22 mouse cellular contexts compared by ENCODE assay signal in genomic region chr10:63221081-63221783, GRCm38 (mm10). TPM values are rescaled to one million over a fixed set of nuclear protein-coding genes. Genes with fewer than 3 reads are reported as not detected.
A peak's percentile ranks its signal among the peaks of the same experiment; 100 is the strongest.
DNase-seq lines count a peak whose midpoint lies in the region; ATAC-seq and TF ChIP-seq lines count a peak whose summit lies in the region.
"Had no signal": no experiment of that assay in that cellular context is flagged by ENCODE, and none has a peak within 500 bp of the region (broad histone marks: within the 10 kb centered on the region; RNA-seq: fewer than 3 reads in every experiment).

No protein-coding gene starts in this region.

- H3K4me2 ChIP-seq in midbrain, embryonic 14.5 days (ENCODE audit: low read length) = no peak overlapping the region
- no peak overlapping the region for H3K4me2 ChIP-seq in midbrain, embryonic 16.5 days (ENCODE audit: low read length)
- H3K4me2 ChIP-seq: embryonic facial prominence, embryonic 13.5 days; heart, embryonic 15.5 days; hindbrain, embryonic 13.5 days; limb, embryonic 12.5 days; liver, embryonic 15.5 days had no signal

- no peaks in the 10 kb centered on the region for H3K9me3 ChIP-seq in heart, embryonic 10.5 days
- H3K9me3 ChIP-seq in midbrain, embryonic 14.5 days (ENCODE audit: control insufficient read depth, low read length) = no peaks in the 10 kb centered on the region
- no peaks in the 10 kb centered on the region for H3K9me3 ChIP-seq in midbrain, embryonic 16.5 days (replicated peaks; ENCODE audit: control insufficient read depth, low read length, poor library complexity, severe bottlenecking)
- H3K9me3 ChIP-seq: embryonic facial prominence, embryonic 13.5 days; forebrain, embryonic 10.5 days; heart, embryonic 15.5 days; hindbrain, embryonic 13.5 days; limb, embryonic 12.5 days; liver, embryonic 15.5 days had no signal

- intact Hi-C loops in heart, postnatal 25 days (cut with DNase I) = no loop called here

- in situ Hi-C loops in Patski (cut with MboI; ENCODE audit: low pct_unique_long_range_greater_than_20kb) = no loop called here

- POLR2A ChIA-PET in Patski (lab: Charles Lee) = interaction anchor here (0.6 kb wide), 1 partner anchor 241 kb away, joined by 5 read pairs; no protein-coding TSS in a partner anchor

- WGBS in heart, embryonic 10.5 days = 79% methylated on average over 7 of the region's 7 CpGs
- 64% methylated on average over 7 of the region's 7 CpGs for WGBS in midbrain, embryonic 14.5 days
- 53% methylated on average over 7 of the region's 7 CpGs for WGBS in midbrain, embryonic 16.5 days

- no peak overlapping the region for H3K9ac ChIP-seq in midbrain, embryonic 14.5 days (replicated peaks; ENCODE audit: low read length)
- no peak overlapping the region for H3K9ac ChIP-seq in midbrain, embryonic 16.5 days (ENCODE audit: low read depth, low read length)
- H3K9ac ChIP-seq: embryonic facial prominence, embryonic 13.5 days; heart, embryonic 15.5 days; hindbrain, embryonic 13.5 days; limb, embryonic 12.5 days; liver, embryonic 15.5 days had no signal

- no peak for TF ChIP-seq CTCF in Patski (IDR thresholded peaks at IDR 0.05)
- no peak for TF ChIP-seq CTCF in brain, embryonic 14.5 days (IDR thresholded peaks at IDR 0.05; ENCODE audit: borderline replicate concordance, extremely low read depth, insufficient read depth, insufficient read length)

- no peak overlapping the region for H3K4me3 ChIP-seq in heart, embryonic 10.5 days
- H3K4me3 ChIP-seq in midbrain, embryonic 14.5 days (replicated peaks; ENCODE audit: low read depth, low read length) = no peak overlapping the region
- no peak overlapping the region for H3K4me3 ChIP-seq in midbrain, embryonic 16.5 days (ENCODE audit: low read depth, low read length)
- H3K4me3 ChIP-seq: embryonic facial prominence, embryonic 13.5 days; forebrain, embryonic 10.5 days; heart, embryonic 15.5 days; hindbrain, embryonic 13.5 days; limb, embryonic 12.5 days; liver, embryonic 15.5 days had no signal

- no peaks in the 10 kb centered on the region for H3K4me1 ChIP-seq in heart, embryonic 10.5 days
- H3K4me1 ChIP-seq in midbrain, embryonic 14.5 days (ENCODE audit: control insufficient read depth, insufficient read depth, low read length) = no peaks in the 10 kb centered on the region
- H3K4me1 ChIP-seq in midbrain, embryonic 16.5 days (ENCODE audit: control insufficient read depth, insufficient read depth, low read length) = no peaks in the 10 kb centered on the region
- H3K4me1 ChIP-seq: embryonic facial prominence, embryonic 13.5 days; forebrain, embryonic 10.5 days; heart, embryonic 15.5 days; limb, embryonic 12.5 days; liver, embryonic 15.5 days had no signal

- no peak for ATAC-seq in midbrain, embryonic 14.5 days (ENCODE audit: low FRiP score, low TSS enrichment)
- no peak for ATAC-seq in midbrain, embryonic 16.5 days
- peak; percentile 96 for ATAC-seq in Patski
- ATAC-seq: intestine, postnatal 0 days had no signal

- TF ChIP-seq POLR2A in brain, embryonic 14.5 days (IDR thresholded peaks at IDR 0.05; ENCODE audit: borderline replicate concordance, extremely low read depth, insufficient read depth, insufficient read length, poor library complexity, severe bottlenecking) = no peak

- no peak overlapping the region for H3K27ac ChIP-seq in heart, embryonic 10.5 days
- H3K27ac ChIP-seq in midbrain, embryonic 14.5 days (replicated peaks; ENCODE audit: low read depth, low read length) = no peak overlapping the region
- H3K27ac ChIP-seq in midbrain, embryonic 16.5 days (ENCODE audit: low read length) = no peak overlapping the region
- H3K27ac ChIP-seq: embryonic facial prominence, embryonic 13.5 days; forebrain, embryonic 10.5 days; heart, embryonic 15.5 days; hindbrain, embryonic 13.5 days; limb, embryonic 12.5 days; liver, embryonic 15.5 days had no signal

- CTCF ChIA-PET in Patski (lab: Charles Lee) = no interaction called here

- no peaks in the 10 kb centered on the region for H3K36me3 ChIP-seq in heart, embryonic 10.5 days
- no peaks in the 10 kb centered on the region for H3K36me3 ChIP-seq in midbrain, embryonic 14.5 days (ENCODE audit: control insufficient read depth, insufficient read depth, low read length)
- no peaks in the 10 kb centered on the region for H3K36me3 ChIP-seq in midbrain, embryonic 16.5 days (ENCODE audit: control insufficient read depth, insufficient read depth, low read length)
- H3K36me3 ChIP-seq: embryonic facial prominence, embryonic 13.5 days; forebrain, embryonic 10.5 days; heart, embryonic 15.5 days; hindbrain, embryonic 13.5 days; limb, embryonic 12.5 days; liver, embryonic 15.5 days had no signal

- no peaks in the 10 kb centered on the region for H3K27me3 ChIP-seq in heart, embryonic 10.5 days (ENCODE audit: insufficient read depth, poor library complexity, severe bottlenecking)
- H3K27me3 ChIP-seq in midbrain, embryonic 14.5 days (ENCODE audit: control insufficient read depth, insufficient read depth, low read length) = no peaks in the 10 kb centered on the region
- H3K27me3 ChIP-seq in midbrain, embryonic 16.5 days (ENCODE audit: control insufficient read depth, insufficient read depth, low read depth, low read length) = no peaks in the 10 kb centered on the region
- no peaks in the 10 kb centered on the region for H3K27me3 ChIP-seq in Patski
- H3K27me3 ChIP-seq: CH12.LX; embryonic facial prominence, embryonic 13.5 days; heart, embryonic 15.5 days; hindbrain, embryonic 13.5 days; limb, embryonic 12.5 days; liver, embryonic 15.5 days had no signal

- peak; percentile 5 for DNase-seq in heart, embryonic 10.5 days (ENCODE audit: low spot score)
- no peak for DNase-seq in heart, postnatal 25 days (ENCODE audit: low spot score)
- DNase-seq in midbrain, embryonic 14.5 days = peak; percentile 37
- peak; percentile 66 for DNase-seq in Patski (ENCODE audit: low read depth, low spot score)
- DNase-seq in brain, embryonic 14.5 days (ENCODE audit: low read depth) = peak; percentile 30
- DNase-seq in adipocyte (ENCODE audit: low spot score) = no peak
- no peak for DNase-seq in thymus, postnatal 10 days (ENCODE audit: low spot score in 2 of 2)
- DNase-seq: cerebellum, adult 11-12 months; thymus, postnatal 14 days had no signal

RNA-seq across cellular contexts. Expression of gene Mypn, which starts 17.5 kb away (rescaled TPM):
- 1.0 and 4.2 TPM in 2 replicates for polyA plus RNA-seq in heart, embryonic 10.5 days (2016; fragmentation: Nextera tagmentation; extraction: Ambion mirVana)
- total RNA-seq in heart, postnatal 25 days (2021) = 100 to 1,000 TPM; 101 to 108 TPM
- 0.12 and 0.64 TPM in 2 replicates for polyA plus RNA-seq in midbrain, embryonic 14.5 days (2014; fragmentation: Nextera tagmentation; extraction: Ambion mirVana)
- polyA plus RNA-seq in midbrain, embryonic 16.5 days (2015; fragmentation: Nextera tagmentation; extraction: Ambion mirVana) = 0.34 and 0.64 TPM in 2 replicates
- not detected for polyA plus RNA-seq in Patski (2021)
- 0.20 and 0.34 TPM in 2 replicates for polyA plus RNA-seq in brain, embryonic 14.5 days (2012; rRNA removed)
- total RNA-seq: common myeloid progenitor, adult 5-6 weeks; megakaryocyte, adult 5-6 weeks; monocyte, adult 5-6 weeks had no signal
- polyA plus RNA-seq: spleen, adult 2 months had no signal

RNA-seq across cellular contexts. Expression of gene Herc4, which starts 22.4 kb away (rescaled TPM):
- polyA plus RNA-seq in heart, embryonic 10.5 days (2016; fragmentation: Nextera tagmentation; extraction: Ambion mirVana) = 36.0 and 38.4 TPM in 2 replicates
- total RNA-seq in heart, postnatal 25 days (2021) = 10 to 100 TPM; 31.4 to 34.6 TPM
- 27.0 and 34.7 TPM in 2 replicates for polyA plus RNA-seq in midbrain, embryonic 14.5 days (2014; fragmentation: Nextera tagmentation; extraction: Ambion mirVana)
- 26.4 and 31.8 TPM in 2 replicates for polyA plus RNA-seq in midbrain, embryonic 16.5 days (2015; fragmentation: Nextera tagmentation; extraction: Ambion mirVana)
- 38.6 TPM for polyA plus RNA-seq in Patski (2021)
- 36.2 and 43.7 TPM in 2 replicates for polyA plus RNA-seq in brain, embryonic 14.5 days (2012; rRNA removed)

Comparison
In these comparisons a context has a peak if more than half of its experiments do, and no peak if none do; other contexts are left out.
1. DNase-seq: peak in heart, embryonic 10.5 days (single experiment), midbrain, embryonic 14.5 days (single experiment), Patski (single experiment) and brain, embryonic 14.5 days (single experiment); none in heart, postnatal 25 days (single experiment), adipocyte (single experiment) and thymus, postnatal 10 days (0 of 2).